Mouse (Mus musculus) skeletal muscle tissue, postnatal 0 days (tissue): Measurements from ENCODE around the gene Plk5. TPM values are rescaled to one million over a fixed set of nuclear protein-coding genes. Genes with fewer than 3 reads are reported as not detected.

ENCODE experiments used
- microRNA-seq, 2 experiments: library from miRNA; unstranded; fragments of <30 nt; microRNA quantifications; one replicate each; pipeline ENCODE4; 2016
- polyA plus RNA-seq: library from polyadenylated mRNA; unstranded; fragments of >200 nt; fragmentation: Nextera tagmentation; extraction: Ambion mirVana; gene quantifications from 2 replicates; pipeline ENCODE4 v1.2.1, GENCODE M21; 2015

Plk5 gene
- 0.14 and 0.23 TPM in 2 replicates for polyA plus RNA-seq

DNA sequence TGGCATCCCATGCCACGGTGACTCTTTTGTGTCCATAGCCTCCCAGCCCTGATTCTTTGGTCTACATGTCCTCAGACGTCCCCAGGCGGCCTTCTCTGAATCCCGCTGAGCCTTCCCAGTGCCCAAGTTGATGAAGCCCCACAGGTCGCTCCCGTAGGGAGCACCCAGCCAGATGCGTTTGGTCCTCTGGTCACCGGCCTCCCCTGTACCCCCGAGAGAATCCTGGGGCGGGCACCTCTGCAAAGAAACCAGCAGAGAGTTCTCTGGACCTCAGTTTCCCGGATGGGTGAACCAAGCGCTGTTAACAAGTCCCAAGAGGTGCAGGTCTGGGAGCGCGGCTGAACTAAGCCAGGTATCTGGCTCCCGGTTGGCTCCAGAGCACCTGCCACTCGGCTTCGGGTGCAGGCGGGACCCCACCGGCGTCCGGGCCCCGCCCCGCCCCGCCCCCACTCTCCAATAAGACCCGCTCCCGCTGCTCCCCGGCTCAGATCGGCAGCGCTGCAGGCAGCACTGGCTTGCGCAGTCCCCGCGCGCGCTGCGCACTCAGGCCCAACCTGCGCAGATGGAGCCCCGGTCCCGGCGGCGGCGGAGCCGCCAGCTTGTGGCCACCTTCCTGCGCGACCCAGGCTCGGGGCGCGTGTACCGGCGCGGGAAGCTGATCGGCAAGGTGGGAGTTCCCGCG is at the start of gene Plk5:
Plk5 (plus strand) TSS at position 459 of the 682 bp plus-strand sequence.

DNA sequence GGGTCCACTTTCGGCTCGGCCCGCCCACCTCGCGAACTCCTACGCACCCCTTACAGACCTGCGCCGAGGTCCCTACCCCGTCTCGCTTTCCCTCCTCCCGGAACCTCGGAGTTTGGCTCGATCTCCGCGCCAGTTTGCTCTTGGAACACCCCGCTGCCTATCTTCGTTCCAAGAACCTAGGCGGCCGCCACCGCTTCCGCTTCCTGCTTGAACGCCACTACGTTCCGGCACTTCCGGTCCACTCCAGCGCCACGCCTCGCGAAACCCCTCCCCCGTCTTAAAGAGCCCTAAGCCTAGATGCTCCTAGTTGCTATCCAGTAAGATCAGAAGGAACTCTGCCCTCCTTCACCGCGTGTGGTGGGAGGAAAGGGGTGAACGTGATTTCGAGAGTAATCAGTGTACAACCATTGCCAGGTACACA is 35.9 kb upstream of the Plk5 start, which contains the start of gene 2310011J03Rik:
2310011J03Rik (minus strand) TSS at position 198 of the 421 bp plus-strand sequence.

DNA sequence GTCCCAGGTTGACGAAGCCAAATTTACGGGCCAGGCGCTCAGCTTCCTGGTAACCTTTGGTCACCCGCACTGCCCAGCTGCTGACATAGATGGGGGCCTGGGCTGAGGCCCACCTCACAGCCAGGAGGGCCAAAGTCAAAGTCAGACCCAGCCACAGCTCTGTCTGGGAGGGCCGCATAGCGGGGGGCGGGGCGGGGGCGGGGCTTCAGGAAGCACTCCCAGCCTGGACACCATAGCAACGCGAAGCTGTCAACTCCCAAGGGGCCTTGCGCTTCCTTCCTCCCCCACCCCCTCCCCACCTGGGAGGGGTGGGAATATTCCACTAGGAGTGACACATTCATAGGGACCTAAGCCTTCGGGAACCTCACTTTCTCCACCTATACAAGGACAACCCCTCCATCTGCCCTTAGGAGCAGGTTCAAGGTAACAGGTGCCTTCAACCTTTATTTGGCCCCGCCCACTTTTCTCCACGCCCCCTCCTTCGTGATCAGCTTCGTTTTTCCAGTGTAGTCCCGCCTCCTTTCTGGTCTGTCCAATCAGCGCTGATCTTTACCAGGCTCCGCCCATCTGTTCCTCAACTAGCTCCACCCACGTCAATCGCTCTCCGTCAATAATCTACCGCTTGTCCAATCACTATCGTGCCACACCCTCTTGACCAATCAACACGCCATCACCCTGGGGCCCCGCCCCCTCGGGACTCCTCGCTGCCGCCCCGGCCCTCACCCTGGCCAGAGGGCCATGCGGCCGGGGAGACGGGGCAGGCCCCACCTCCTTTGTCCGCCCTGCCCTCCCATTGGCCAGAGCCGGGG is 26.8 kb upstream of the Plk5 start, which contains the start of the genes Pcsk4 and Reep6:
Pcsk4 (minus strand) TSS at position 226 of the 809 bp plus-strand sequence.
Reep6 (plus strand) TSS at position 681 of the 809 bp plus-strand sequence.

DNA sequence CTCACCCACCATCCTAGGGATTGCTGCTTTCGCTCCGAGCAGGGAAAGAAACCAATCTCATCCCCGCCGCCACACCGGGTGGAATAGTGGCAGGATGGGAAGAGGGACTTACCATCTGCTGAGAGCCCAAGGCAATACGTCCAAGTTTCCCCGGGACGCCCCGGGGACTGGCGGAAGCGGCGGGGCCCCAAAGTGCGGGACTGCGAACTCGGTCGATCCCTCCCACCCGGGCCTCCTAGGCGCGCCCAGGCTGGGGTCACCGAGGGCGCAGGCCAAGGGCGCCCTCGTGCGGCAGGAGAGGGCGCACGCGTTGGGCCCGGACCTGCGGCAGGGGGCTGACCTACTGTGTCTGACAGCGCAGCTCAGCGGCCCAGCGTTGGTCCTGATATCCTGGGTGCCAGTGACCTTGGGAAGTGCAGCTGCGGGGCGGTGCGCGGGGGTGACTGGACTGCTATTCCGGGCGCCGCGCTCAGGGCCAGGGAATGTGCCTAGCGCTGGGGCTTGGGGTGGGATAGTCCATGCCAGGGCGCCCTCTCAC is 7.9 kb upstream of the Plk5 start, which contains the start of gene Adamtsl5:
Adamtsl5 (minus strand) TSS at position 169 of the 538 bp plus-strand sequence.

DNA sequence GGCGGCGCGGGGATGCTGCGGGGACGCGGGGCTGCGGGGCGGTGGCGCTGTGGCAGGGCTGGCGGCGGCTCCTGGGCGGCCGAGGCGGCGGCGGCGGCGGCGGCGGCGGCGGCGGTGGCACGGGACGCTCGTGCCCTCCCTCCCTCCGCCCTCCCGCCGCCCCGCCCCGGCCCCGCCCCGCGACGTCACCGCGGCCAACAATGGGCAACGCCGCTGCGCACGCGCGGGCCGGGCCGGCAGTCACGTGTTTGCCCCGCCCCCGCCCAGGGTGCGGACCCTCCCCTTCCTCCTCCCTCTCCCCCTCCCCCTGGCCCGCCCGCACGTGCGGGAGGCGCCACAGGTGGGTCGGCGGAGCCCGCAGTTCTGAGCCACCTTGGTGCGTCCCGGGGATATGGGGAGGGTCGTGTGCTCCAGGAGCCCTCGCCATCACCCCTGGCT is 31.3 kb downstream of the Plk5 start, which contains the start of gene Mex3d:
Mex3d (minus strand) TSS at position 138 of the 438 bp plus-strand sequence.

DNA sequence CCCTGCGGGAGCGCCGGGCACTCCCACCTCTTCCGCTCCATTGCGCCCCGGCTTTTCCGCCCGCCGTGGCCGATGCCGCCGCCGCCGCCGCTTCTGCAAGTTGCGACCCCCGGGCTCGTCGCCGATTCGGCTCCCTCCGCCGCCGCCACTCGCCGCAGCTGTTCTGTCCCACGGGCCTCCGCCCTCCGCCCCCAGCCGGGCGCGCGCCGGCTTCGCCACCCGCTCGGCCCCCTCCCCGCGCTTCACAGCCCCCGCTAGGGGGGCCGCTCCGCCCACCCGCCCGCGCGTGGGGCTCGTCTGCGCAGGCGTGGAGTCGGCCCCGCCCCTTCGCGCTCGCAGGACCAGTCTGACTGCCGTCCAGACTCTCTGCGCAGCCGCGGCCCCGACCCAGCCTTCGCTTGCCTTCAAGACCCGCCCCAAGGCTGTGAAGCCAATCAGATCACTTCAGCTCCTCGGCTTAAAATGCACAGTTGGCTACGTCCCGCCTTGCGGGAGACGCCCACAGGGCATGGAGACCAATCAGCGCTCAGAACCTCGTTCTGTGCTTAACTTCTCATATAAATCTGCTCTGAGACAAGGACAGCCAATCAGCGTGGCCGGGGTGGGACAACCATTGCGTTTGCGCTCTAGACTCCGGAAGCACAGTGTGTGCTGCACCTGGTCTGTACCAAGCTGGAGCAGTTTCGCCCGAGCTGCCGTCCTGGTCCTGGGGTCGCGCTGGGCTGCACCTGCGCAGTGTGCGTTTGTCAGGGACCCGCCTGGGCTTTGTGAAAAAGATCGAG is 43.1 kb downstream of the Plk5 start, which contains the start of gene Mbd3:
Mbd3 (minus strand) TSS at position 360 of the 782 bp plus-strand sequence.

DNA sequence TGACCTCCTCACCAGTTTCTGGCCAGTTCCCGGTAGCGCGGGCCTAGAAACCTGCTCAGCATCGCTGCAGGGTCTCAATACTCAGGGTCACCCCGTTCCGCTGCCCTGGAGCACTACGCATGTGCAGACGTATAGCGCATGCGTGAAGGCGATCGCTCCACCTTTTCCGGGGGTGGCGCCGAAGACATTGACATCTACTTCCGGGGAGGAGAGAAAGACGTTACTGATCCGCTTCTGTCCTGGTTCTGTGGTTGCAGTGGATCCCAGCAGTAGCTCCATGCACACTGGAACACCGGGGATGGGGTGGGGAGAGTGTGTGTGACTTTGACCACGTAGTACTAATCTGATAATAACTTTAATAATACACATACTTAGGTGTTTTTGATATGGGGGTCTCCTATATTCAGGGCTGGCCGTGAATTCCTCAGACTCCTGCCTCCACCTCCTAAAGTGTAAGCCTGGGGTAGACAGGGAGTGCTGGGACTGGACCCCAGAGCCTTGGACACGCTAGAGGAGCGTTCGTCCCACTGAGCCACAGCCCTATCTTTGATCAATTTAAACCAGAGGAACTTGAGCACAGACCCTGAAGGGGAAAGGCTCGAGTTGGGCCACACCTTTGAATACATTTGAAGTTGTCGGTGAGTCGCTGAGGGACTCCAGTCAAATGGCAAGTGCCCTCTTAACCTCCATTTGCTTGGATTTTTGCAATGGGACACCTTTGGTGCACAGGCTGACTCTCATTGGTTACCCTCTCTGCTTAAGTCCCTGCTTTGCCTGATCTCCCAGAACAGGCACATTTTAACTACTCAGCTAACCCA is 50.6 kb downstream of the Plk5 start, which contains the start of gene Uqcr11:
Uqcr11 (minus strand) TSS at position 147 of the 818 bp plus-strand sequence.

Small RNAs within 50 kb of the gene (microRNA-seq; reads per million reads assigned to microRNA genes)
- gene Gm22721: 0 to 0.20 reads per million in 2 experiments

Other genes starting within 250 kb of the Plk5 start
- gene Stk11, start 240.7 kb upstream of the Plk5 start, polyA plus RNA-seq: 13.9 and 16.6 TPM in 2 replicates
- gene Atp5d, start 217.8 kb upstream of the Plk5 start, polyA plus RNA-seq: 1,084 and 1,218 TPM in 2 replicates
- gene Cbarp, start 215.6 kb upstream of the Plk5 start, polyA plus RNA-seq: 0.37 and 0.73 TPM in 2 replicates
- gene Midn, start 208.2 kb upstream of the Plk5 start, polyA plus RNA-seq: 6.1 and 8.5 TPM in 2 replicates
- gene Cirbp, start 190.5 kb upstream of the Plk5 start, polyA plus RNA-seq: 202 and 207 TPM in 2 replicates
- 4.9 and 6.3 TPM in 2 replicates for gene 1600002K03Rik, start 183.5 kb upstream of the Plk5 start, polyA plus RNA-seq
- gene Efna2, start 177.0 kb upstream of the Plk5 start, polyA plus RNA-seq: 3.7 and 4.3 TPM in 2 replicates
- gene Mum1, start 130.0 kb upstream of the Plk5 start, polyA plus RNA-seq: 44.5 and 52.6 TPM in 2 replicates
- gene Ndufs7, start 107.3 kb upstream of the Plk5 start, polyA plus RNA-seq: 696 and 892 TPM in 2 replicates
- gene Gamt, start 95.4 kb upstream of the Plk5 start, polyA plus RNA-seq: 487 and 520 TPM in 2 replicates
- 25.6 and 28.9 TPM in 2 replicates for gene Dazap1, start 95.0 kb upstream of the Plk5 start, polyA plus RNA-seq
- 529 and 552 TPM in 2 replicates for gene Rps15, start 64.0 kb upstream of the Plk5 start, polyA plus RNA-seq
- 0.19 and 0.21 TPM in 2 replicates for gene Apc2, start 60.5 kb upstream of the Plk5 start, polyA plus RNA-seq
- gene 2310011J03Rik, start 35.9 kb upstream of the Plk5 start, polyA plus RNA-seq: 23.0 and 30.4 TPM in 2 replicates
- gene Pcsk4, start 27.0 kb upstream of the Plk5 start, polyA plus RNA-seq: 2.4 and 4.2 TPM in 2 replicates
- 3.6 and 16.4 TPM in 2 replicates for gene Reep6, start 26.5 kb upstream of the Plk5 start, polyA plus RNA-seq
- 12.6 and 13.8 TPM in 2 replicates for gene Adamtsl5, start 8.0 kb upstream of the Plk5 start, polyA plus RNA-seq
- gene Mex3d, start 31.2 kb downstream of the Plk5 start, polyA plus RNA-seq: 2.8 and 3.6 TPM in 2 replicates
- gene Mbd3, start 43.1 kb downstream of the Plk5 start, polyA plus RNA-seq: 82.3 and 101 TPM in 2 replicates
- gene Uqcr11, start 50.4 kb downstream of the Plk5 start, polyA plus RNA-seq: 1,315 and 1,562 TPM in 2 replicates
- gene Tcf3, start 77.2 kb downstream of the Plk5 start, polyA plus RNA-seq: 28.8 and 33.8 TPM in 2 replicates
- not detected in 2 replicates for gene Onecut3, start 138.4 kb downstream of the Plk5 start, polyA plus RNA-seq
- gene Atp8b3, start 182.7 kb downstream of the Plk5 start, polyA plus RNA-seq: 0.05 TPM in 1 of 2 replicates, not detected in the other
- gene Rexo1, start 205.1 kb downstream of the Plk5 start, polyA plus RNA-seq: 7.3 TPM in 2 replicates
- gene Klf16, start 220.9 kb downstream of the Plk5 start, polyA plus RNA-seq: 2.6 and 3.2 TPM in 2 replicates
- gene Abhd17a, start 233.9 kb downstream of the Plk5 start, polyA plus RNA-seq: 76.8 and 93.8 TPM in 2 replicates
- 30.5 and 36.5 TPM in 2 replicates for gene Scamp4, start 246.4 kb downstream of the Plk5 start, polyA plus RNA-seq
- gene Adat3, start 246.4 kb downstream of the Plk5 start, polyA plus RNA-seq: 2.5 and 3.5 TPM in 2 replicates
- 0.87 and 1.2 TPM in 2 replicates for gene Gm49322, start 249.6 kb downstream of the Plk5 start, polyA plus RNA-seq